ENCODE assay signal across 17 mouse cellular contexts in the genomic region with DNA sequence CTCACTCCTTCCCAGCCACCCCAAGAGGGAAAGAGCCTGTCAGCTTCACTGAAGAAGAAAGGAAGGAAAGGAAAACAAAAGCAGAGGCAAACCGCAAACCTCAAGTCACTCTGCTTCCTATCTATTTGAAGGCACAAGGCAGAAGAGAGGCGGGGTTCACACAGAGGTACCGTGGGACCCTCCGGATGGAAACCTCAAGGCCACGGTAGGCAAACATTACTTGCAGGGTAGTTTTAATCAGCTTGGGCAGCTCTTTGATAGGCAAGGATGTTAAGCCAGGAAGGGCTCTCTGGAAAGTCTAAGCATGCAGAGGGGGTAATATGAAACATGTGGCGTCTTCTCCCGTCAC.
DNase-seq lines count a peak whose midpoint lies in the region; ATAC-seq lines count a peak whose summit lies in the region.
"Had no signal": no experiment of that assay in that cellular context is flagged by ENCODE, and none has a peak within 500 bp of the region (broad histone marks: within the 10 kb centered on the region; RNA-seq: fewer than 3 reads in every experiment).

No protein-coding gene starts in this region.

- no peak overlapping the region for H3K4me2 ChIP-seq in kidney, embryonic 14.5 days (replicated peaks; ENCODE audit: low read depth, low read length)
- H3K4me2 ChIP-seq: forebrain, embryonic 12.5 days; kidney, embryonic 15.5 days; liver, embryonic 13.5 days had no signal

- no peaks in the 10 kb centered on the region; the same call in 1 of the 2 replicates for H3K9me3 ChIP-seq in embryonic facial prominence, embryonic 10.5 days
- H3K9me3 ChIP-seq in kidney, embryonic 14.5 days (ENCODE audit: control insufficient read depth, low read length): no peaks in the 10 kb centered on the region
- H3K9me3 ChIP-seq: forebrain, embryonic 12.5 days; kidney, embryonic 15.5 days; liver, embryonic 13.5 days had no signal

- ATAC-seq in megakaryocyte-erythroid progenitor cell, adult 5-6 weeks (replicated peaks; ENCODE audit: low FRiP score, low TSS enrichment, poor library complexity, severe bottlenecking): 0 out of 2 replicates have a peak, but pooled peaks have one; percentile 22
- ATAC-seq in frontal cortex, adult (ENCODE audit: low TSS enrichment): no peak
- ATAC-seq in kidney, embryonic 14.5 days (ENCODE audit: low FRiP score, low TSS enrichment): no peak

- DNase-seq in embryo, embryonic 11 days: peak; percentile 18
- DNase-seq in embryo, embryonic 10 days (ENCODE audit: low spot score): no peak
- peak; percentile 30 for DNase-seq in embryonic facial prominence, embryonic 10.5 days (ENCODE audit: low spot score)
- DNase-seq in thymus, postnatal 0 days (ENCODE audit: low spot score): peak; percentile 65
- DNase-seq in urinary bladder, postnatal 36 days (ENCODE audit: low spot score in 2 of 2): no peak
- DNase-seq: adrenal gland, postnatal 36 days; cerebellum, adult 11 months; heart, postnatal 14 days; liver, embryonic 13.5 days; lung, postnatal 36 days; right cerebral cortex, postnatal 25 days had no signal

- H3K27ac ChIP-seq in embryonic facial prominence, embryonic 10.5 days (replicated peaks): no peak overlapping the region; the same call in 1 of the 2 replicates
- H3K27ac ChIP-seq in kidney, embryonic 14.5 days (ENCODE audit: low read depth, low read length): no peak overlapping the region
- H3K27ac ChIP-seq: forebrain, embryonic 12.5 days; kidney, embryonic 15.5 days; liver, embryonic 13.5 days had no signal

- H3K36me3 ChIP-seq in embryonic facial prominence, embryonic 10.5 days (replicated peaks): no peaks in the 10 kb centered on the region
- no peaks in the 10 kb centered on the region for H3K36me3 ChIP-seq in kidney, embryonic 14.5 days (ENCODE audit: control insufficient read depth, insufficient read depth, low read length)
- H3K36me3 ChIP-seq: forebrain, embryonic 12.5 days; G1E; liver, embryonic 13.5 days had no signal

- H3K4me3 ChIP-seq in embryonic facial prominence, embryonic 10.5 days: no peak overlapping the region
- H3K4me3 ChIP-seq in kidney, embryonic 14.5 days (ENCODE audit: low read length): no peak overlapping the region
- H3K4me3 ChIP-seq: forebrain, embryonic 12.5 days; kidney, embryonic 15.5 days; liver, embryonic 13.5 days had no signal

- H3K9ac ChIP-seq in kidney, embryonic 14.5 days (ENCODE audit: low read depth, low read length): no peak overlapping the region
- H3K9ac ChIP-seq: forebrain, embryonic 12.5 days; kidney, embryonic 15.5 days; liver, embryonic 13.5 days had no signal

- H3K4me1 ChIP-seq in embryonic facial prominence, embryonic 10.5 days: peaks cover 29% of the 10 kb centered on the region
- no peaks in the 10 kb centered on the region for H3K4me1 ChIP-seq in kidney, embryonic 14.5 days (ENCODE audit: control insufficient read depth, insufficient read depth, low read length)
- H3K4me1 ChIP-seq: forebrain, embryonic 12.5 days had no signal

- no peaks in the 10 kb centered on the region; the same call in none of the 2 replicates for H3K27me3 ChIP-seq in embryonic facial prominence, embryonic 10.5 days (replicated peaks; ENCODE audit: low read depth, poor library complexity, severe bottlenecking)
- H3K27me3 ChIP-seq in kidney, embryonic 14.5 days (ENCODE audit: control insufficient read depth, insufficient read depth, low read length): no peaks in the 10 kb centered on the region
- H3K27me3 ChIP-seq: kidney, embryonic 15.5 days; liver, embryonic 13.5 days had no signal

- WGBS in embryonic facial prominence, embryonic 10.5 days: 39% methylated on average over 7 of the region's 7 CpGs
- WGBS in kidney, embryonic 14.5 days: 63% methylated on average over 7 of the region's 7 CpGs

Comparison
In these comparisons a context has a peak if more than half of its experiments do, and no peak if none do; other contexts are left out.
1. DNase-seq: peak in embryo, embryonic 11 days (single experiment), embryonic facial prominence, embryonic 10.5 days (single experiment) and thymus, postnatal 0 days (single experiment); none in embryo, embryonic 10 days (single experiment) and urinary bladder, postnatal 36 days (0 of 2).